Mouse (Mus musculus) kidney, adult 2 months (tissue): ENCODE results near the gene Grap2.

Source experiments
- CTCF ChIP-seq: fragments of 200-500 bp; conservative IDR thresholded peaks from 2 replicates; pipeline ENCODE4 v1.5.1; 2011; ENCODE audit warnings: low read depth, mild to moderate bottlenecking, control low read depth, low read length, moderate library complexity, mixed read lengths; ENCODE audit not compliant: insufficient read depth, insufficient read length
- POLR2A ChIP-seq: fragments of 200-500 bp; IDR thresholded peaks from one replicate; pipeline ENCODE4 v1.6.1; 2011; ENCODE audit warnings: low read depth, low read length, control low read depth

DNA sequence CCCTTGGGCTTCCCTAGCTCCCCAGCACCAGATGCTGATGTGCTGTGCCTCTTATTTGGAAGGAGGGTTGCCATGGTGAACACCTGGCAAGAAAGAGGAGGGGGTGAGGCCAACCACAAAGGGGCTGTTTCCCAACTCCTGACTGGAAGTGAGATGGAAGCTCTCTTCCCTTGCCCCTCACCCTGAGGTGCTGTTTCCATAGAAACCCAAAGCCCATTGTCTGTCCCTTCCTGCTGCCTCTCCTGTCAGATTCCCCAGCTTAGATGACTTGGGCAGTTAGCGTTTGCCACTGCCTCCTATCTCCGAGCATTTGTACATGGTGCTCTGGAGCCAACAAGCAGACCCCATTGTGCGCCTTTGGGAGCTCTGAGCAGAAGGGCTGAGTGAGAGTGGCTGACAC, 121.1 kb downstream of the Grap2 start:
- TF ChIP-seq CTCF (no peak), POLR2A (no peak)
